Mouse (Mus musculus): ENCODE data around the gene Mras. TPM values are rescaled to one million over a fixed set of nuclear protein-coding genes. Genes with fewer than 3 reads are reported as not detected.

Gene Mras
- polyA plus RNA-seq, 1 experiment from 2014 or later, result 13.2 TPM

- ATAC-seq (replicated peaks; ENCODE audit: low FRiP score, low TSS enrichment, low read depth) (no peak), DNase-seq (ENCODE audit: low spot score) (no peak)
- no peak overlapping the region for H3K9ac ChIP-seq (ENCODE audit: low read length)
- H3K36me3 ChIP-seq (ENCODE audit: control insufficient read depth, insufficient read depth, low read length), result no peaks in the 10 kb centered on the region
- H3K9me3 ChIP-seq (ENCODE audit: control insufficient read depth, low read length), result no peaks in the 10 kb centered on the region
- no peak overlapping the region for H3K27ac ChIP-seq (ENCODE audit: low read depth)
- no peak overlapping the region for H3K4me2 ChIP-seq (ENCODE audit: low read length)
- 61% methylated on average over 3 of the region's 3 CpGs for WGBS
- no peak overlapping the region for H3K4me3 ChIP-seq (ENCODE audit: low read depth, low read length)
- no peaks in the 10 kb centered on the region for H3K4me1 ChIP-seq (replicated peaks; ENCODE audit: control insufficient read depth, insufficient read depth, low read length)
- H3K27me3 ChIP-seq (replicated peaks; ENCODE audit: control insufficient read depth, insufficient read depth, low read length), result 0 out of 2 replicates have a peak, but pooled peaks cover 7% of the 10 kb centered on the region
Measured at GRCm38 (mm10) chr9:99447323-99447722, 10.1 kb upstream of the Mras start.

DNA sequence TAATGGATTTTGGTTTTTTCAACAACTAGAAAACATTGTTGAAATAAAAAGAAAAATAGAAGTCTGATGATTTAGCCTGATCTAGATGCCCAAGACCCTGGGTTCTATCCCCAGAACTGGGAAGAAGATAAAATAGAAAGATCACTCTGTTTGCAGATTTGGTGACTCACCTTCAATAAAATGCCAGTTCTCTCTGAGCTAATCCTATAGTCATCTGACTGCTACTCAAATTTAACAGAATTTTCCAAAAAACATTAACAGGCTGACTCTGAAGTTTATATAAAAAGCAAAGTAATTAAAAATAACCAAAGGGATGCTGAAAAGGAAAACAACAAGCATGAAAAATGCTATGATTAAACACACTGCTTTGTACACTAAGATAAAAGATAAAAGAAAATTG, 9.1 kb upstream of the Mras start:
- Histone ChIP-seq H3K4me2 (ENCODE audit: low read length) (no peak overlapping the region), H3K4me1 (replicated peaks; ENCODE audit: control insufficient read depth, insufficient read depth, low read length) (no peaks in the 10 kb centered on the region), H3K4me3 (ENCODE audit: low read depth, low read length) (no peak overlapping the region), H3K9me3 (ENCODE audit: control insufficient read depth, low read length) (no peaks in the 10 kb centered on the region), H3K27ac (ENCODE audit: low read depth) (no peak overlapping the region), H3K9ac (ENCODE audit: low read length) (no peak overlapping the region), H3K36me3 (ENCODE audit: control insufficient read depth, insufficient read depth, low read length) (no peaks in the 10 kb centered on the region), H3K27me3 (replicated peaks; ENCODE audit: control insufficient read depth, insufficient read depth, low read length) (0 out of 2 replicates have a peak, but pooled peaks cover 7% of the 10 kb centered on the region)
- ATAC-seq (replicated peaks; ENCODE audit: low FRiP score, low TSS enrichment, low read depth), result no peak
- no peak for DNase-seq (ENCODE audit: low spot score)

- Histone ChIP-seq H3K9me3 (ENCODE audit: control insufficient read depth, low read length) (no peaks in the 10 kb centered on the region), H3K4me1 (replicated peaks; ENCODE audit: control insufficient read depth, insufficient read depth, low read length) (no peaks in the 10 kb centered on the region), H3K36me3 (ENCODE audit: control insufficient read depth, insufficient read depth, low read length) (no peaks in the 10 kb centered on the region), H3K9ac (ENCODE audit: low read length) (no peak overlapping the region), H3K27ac (ENCODE audit: low read depth) (no peak overlapping the region), H3K4me2 (ENCODE audit: low read length) (no peak overlapping the region), H3K4me3 (ENCODE audit: low read depth, low read length) (no peak overlapping the region), H3K27me3 (replicated peaks; ENCODE audit: control insufficient read depth, insufficient read depth, low read length) (no peaks in the 10 kb centered on the region)
- 36% methylated on average over 8 of the region's 8 CpGs for WGBS
- ATAC-seq (replicated peaks; ENCODE audit: low FRiP score, low TSS enrichment, low read depth) (0 out of 2 replicates have a peak, but pooled peaks have one; percentile 40), DNase-seq (ENCODE audit: low spot score) (no peak)
Measured at GRCm38 (mm10) chr9:99444590-99445178, 7.5 kb upstream of the Mras start.

GRCm38 (mm10) chr9:99441647-99442433, 4.7 kb upstream of the Mras start:
- Histone ChIP-seq H3K27ac (ENCODE audit: low read depth) (no peak overlapping the region), H3K36me3 (ENCODE audit: control insufficient read depth, insufficient read depth, low read length) (no peaks in the 10 kb centered on the region), H3K9ac (ENCODE audit: low read length) (no peak overlapping the region), H3K4me3 (ENCODE audit: low read depth, low read length) (no peak overlapping the region), H3K27me3 (replicated peaks; ENCODE audit: control insufficient read depth, insufficient read depth, low read length) (peaks cover 15% of the 10 kb centered on the region), H3K4me1 (replicated peaks; ENCODE audit: control insufficient read depth, insufficient read depth, low read length) (peaks cover 6% of the 10 kb centered on the region; the same call in 1 of the 2 replicates), H3K4me2 (ENCODE audit: low read length) (no peak overlapping the region), H3K9me3 (ENCODE audit: control insufficient read depth, low read length) (no peaks in the 10 kb centered on the region)
- 92% methylated on average over 4 of the region's 4 CpGs for WGBS
- DNase-seq (ENCODE audit: low spot score), result no peak
- ATAC-seq (replicated peaks; ENCODE audit: low FRiP score, low TSS enrichment, low read depth), result no peak; the same call in 1 of the 2 replicates

GRCm38 (mm10) chr9:99440941-99441340, 3.8 kb upstream of the Mras start:
- H3K27ac ChIP-seq (ENCODE audit: low read depth), result no peak overlapping the region
- H3K9me3 ChIP-seq (ENCODE audit: control insufficient read depth, low read length), result no peaks in the 10 kb centered on the region
- no peak for DNase-seq (ENCODE audit: low spot score)
- H3K4me2 ChIP-seq (ENCODE audit: low read length), result no peak overlapping the region
- peaks cover 15% of the 10 kb centered on the region for H3K27me3 ChIP-seq (replicated peaks; ENCODE audit: control insufficient read depth, insufficient read depth, low read length)
- no peak for ATAC-seq (replicated peaks; ENCODE audit: low FRiP score, low TSS enrichment, low read depth)
- no peak overlapping the region for H3K9ac ChIP-seq (ENCODE audit: low read length)
- H3K4me1 ChIP-seq (replicated peaks; ENCODE audit: control insufficient read depth, insufficient read depth, low read length), result peaks cover 6% of the 10 kb centered on the region
- H3K4me3 ChIP-seq (ENCODE audit: low read depth, low read length), result no peak overlapping the region
- no peaks in the 10 kb centered on the region for H3K36me3 ChIP-seq (ENCODE audit: control insufficient read depth, insufficient read depth, low read length)
- WGBS, result 81% methylated on average over 5 of the region's 5 CpGs

DNA sequence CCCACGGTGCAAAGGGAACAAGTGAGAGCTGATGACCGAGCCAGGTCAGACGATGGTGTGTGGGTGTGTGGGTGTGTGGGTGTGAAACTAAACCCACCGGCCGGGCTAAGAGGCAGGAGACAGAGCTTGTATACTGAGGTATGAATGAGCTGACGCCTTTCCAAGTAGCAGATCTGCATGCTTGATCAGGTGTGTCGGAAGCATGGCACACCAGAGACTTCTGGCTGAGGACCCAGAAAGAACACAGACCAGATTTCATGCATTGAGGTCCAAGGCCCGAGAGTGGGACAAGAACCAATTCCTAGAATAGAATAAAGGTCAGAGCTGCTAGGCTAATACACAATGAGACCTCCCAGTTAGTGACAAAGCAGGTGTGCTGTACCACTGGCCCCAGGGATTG, 1.9 kb upstream of the Mras start:
- no peak for DNase-seq (ENCODE audit: low spot score)
- H3K9ac ChIP-seq (ENCODE audit: low read length), result no peak overlapping the region

GRCm38 (mm10) chr9:99437781-99438565, 792 bp upstream of the Mras start:
- 80% methylated on average over 12 of the region's 12 CpGs for WGBS
- DNase-seq (ENCODE audit: low spot score) (no peak), ATAC-seq (replicated peaks; ENCODE audit: low FRiP score, low TSS enrichment, low read depth) (no peak)

More for the DNA sequence above, 1.9 kb upstream of the Mras start:
- Histone ChIP-seq H3K9me3 (ENCODE audit: control insufficient read depth, low read length) (no peaks in the 10 kb centered on the region), H3K4me3 (ENCODE audit: low read depth, low read length) (no peak overlapping the region), H3K4me1 (replicated peaks; ENCODE audit: control insufficient read depth, insufficient read depth, low read length) (peaks cover 24% of the 10 kb centered on the region), H3K4me2 (ENCODE audit: low read length) (no peak overlapping the region), H3K36me3 (ENCODE audit: control insufficient read depth, insufficient read depth, low read length) (no peaks in the 10 kb centered on the region), H3K27ac (ENCODE audit: low read depth) (no peak overlapping the region), H3K27me3 (replicated peaks; ENCODE audit: control insufficient read depth, insufficient read depth, low read length) (peaks cover 15% of the 10 kb centered on the region)
- ATAC-seq (replicated peaks; ENCODE audit: low FRiP score, low TSS enrichment, low read depth), result no peak
- 79% methylated on average over 8 of the region's 8 CpGs for WGBS

GRCm38 (mm10) chr9:99436182-99437030, 775 bp downstream of the Mras start:
- H3K9me3 ChIP-seq (ENCODE audit: control insufficient read depth, low read length), result no peaks in the 10 kb centered on the region
- H3K9ac ChIP-seq (ENCODE audit: low read length), result peak overlapping the region; percentile 69
- H3K27ac ChIP-seq (ENCODE audit: low read depth), result peak overlapping the region; percentile 22; the same call in 1 of the 2 replicates
- ATAC-seq (replicated peaks; ENCODE audit: low FRiP score, low TSS enrichment, low read depth), result peak; percentile 73
- under 1% methylated on average over 82 of the region's 86 CpGs for WGBS
- no peaks in the 10 kb centered on the region for H3K36me3 ChIP-seq (ENCODE audit: control insufficient read depth, insufficient read depth, low read length)
- H3K4me1 ChIP-seq (replicated peaks; ENCODE audit: control insufficient read depth, insufficient read depth, low read length), result peaks cover 24% of the 10 kb centered on the region
- H3K27me3 ChIP-seq (replicated peaks; ENCODE audit: control insufficient read depth, insufficient read depth, low read length), result peaks cover 15% of the 10 kb centered on the region
- H3K4me3 ChIP-seq (ENCODE audit: low read depth, low read length), result peak overlapping the region; percentile 72
- peak overlapping the region; percentile 75 for H3K4me2 ChIP-seq (ENCODE audit: low read length)
- peak; percentile 87 for DNase-seq (ENCODE audit: low spot score)

More at GRCm38 (mm10) chr9:99437781-99438565, 792 bp upstream of the Mras start:
- peaks cover 15% of the 10 kb centered on the region for H3K27me3 ChIP-seq (replicated peaks; ENCODE audit: control insufficient read depth, insufficient read depth, low read length)
- H3K36me3 ChIP-seq (ENCODE audit: control insufficient read depth, insufficient read depth, low read length), result no peaks in the 10 kb centered on the region
- peaks cover 24% of the 10 kb centered on the region for H3K4me1 ChIP-seq (replicated peaks; ENCODE audit: control insufficient read depth, insufficient read depth, low read length)
- H3K9me3 ChIP-seq (ENCODE audit: control insufficient read depth, low read length), result no peaks in the 10 kb centered on the region
- no peak overlapping the region for H3K9ac ChIP-seq (ENCODE audit: low read length)
- no peak overlapping the region for H3K4me3 ChIP-seq (ENCODE audit: low read depth, low read length)
- H3K4me2 ChIP-seq (ENCODE audit: low read length), result no peak overlapping the region
- no peak overlapping the region for H3K27ac ChIP-seq (ENCODE audit: low read depth)

All from intestine, embryonic 14.5 days (tissue).